Mouse (Mus musculus): ENCODE data around the gene Gja5. TPM values are rescaled to one million over a fixed set of nuclear protein-coding genes. Genes with fewer than 3 reads are reported as not detected.

Gene Gja5
- total RNA-seq, 1 experiment = 0.13 TPM

- H3K9me3 ChIP-seq (ENCODE audit: control insufficient read depth, insufficient read depth, low read depth, low read length) = no peaks in the 10 kb centered on the region
- H3K27ac ChIP-seq (ENCODE audit: insufficient read depth, low read depth, low read length, poor library complexity, severe bottlenecking) = no peak overlapping the region
- in situ Hi-C loops (cut with MboI; ENCODE audit: low sequenced_read_pairs in 2 of 2, unreplicated experiment in 2 of 2) = no loop called here
- H3K4me1 ChIP-seq (ENCODE audit: control insufficient read depth in 2 of 2, insufficient read depth in 2 of 2, low read length in 2 of 2, poor library complexity in 1 of 2) = peaks cover 0 to 3% of the 10 kb centered on the region in 2 experiments; a peak in 1 of 4 replicates
- H3K9ac ChIP-seq (ENCODE audit: insufficient read depth, low read depth, low read length, poor library complexity, severe bottlenecking) = no peak overlapping the region
- peak; percentile 59 for DNase-seq (ENCODE audit: low read depth, low spot score)
- TF ChIP-seq MAFK (IDR thresholded peaks at IDR 0.05; ENCODE audit: insufficient read depth, low read depth, low read length) (no peak), ZC3H11A (IDR thresholded peaks at IDR 0.05; ENCODE audit: borderline replicate concordance, low read depth, low read length) (no peak), ZNF384 (IDR thresholded peaks at IDR 0.05; ENCODE audit: low read depth, low read length) (no peak), HCFC1 (IDR thresholded peaks at IDR 0.05; ENCODE audit: borderline replicate concordance, insufficient read depth, low read length) (no peak), CHD2 (IDR thresholded peaks at IDR 0.05; ENCODE audit: low read depth, low read length) (no peak)
- no peaks in the 10 kb centered on the region for H3K36me3 ChIP-seq (ENCODE audit: control insufficient read depth, insufficient read depth, low read length, poor library complexity, severe bottlenecking)
- 0 out of 4 replicates have a peak overlapping the region, but pooled peaks of 1 of the 2 experiments have one; percentile 8 for H3K4me3 ChIP-seq (ENCODE audit: insufficient read depth in 1 of 2, low read depth in 1 of 2, low read length in 2 of 2, poor library complexity in 1 of 2, severe bottlenecking in 1 of 2)
Observed at GRCm38 (mm10) chr3:97118313-97118712, 213.8 kb downstream of the Gja5 start.

GRCm38 (mm10) chr3:97124193-97124592 is 219.7 kb downstream of the Gja5 start:
- TF ChIP-seq CHD2 (IDR thresholded peaks at IDR 0.05; ENCODE audit: low read depth, low read length) = no peak
- no peak for TF ChIP-seq ZC3H11A (IDR thresholded peaks at IDR 0.05; ENCODE audit: borderline replicate concordance, low read depth, low read length)
- no peak for TF ChIP-seq ZNF384 (IDR thresholded peaks at IDR 0.05; ENCODE audit: low read depth, low read length)
- TF ChIP-seq MAFK (IDR thresholded peaks at IDR 0.05; ENCODE audit: insufficient read depth, low read depth, low read length) = no peak
- Histone ChIP-seq H3K4me3 (ENCODE audit: insufficient read depth in 1 of 2, low read depth in 1 of 2, low read length in 2 of 2, poor library complexity in 1 of 2, severe bottlenecking in 1 of 2) (no peak overlapping the region), H3K36me3 (ENCODE audit: control insufficient read depth, insufficient read depth, low read length, poor library complexity, severe bottlenecking) (no peaks in the 10 kb centered on the region), H3K9me3 (ENCODE audit: control insufficient read depth, insufficient read depth, low read depth, low read length) (no peaks in the 10 kb centered on the region), H3K27ac (ENCODE audit: insufficient read depth, low read depth, low read length, poor library complexity, severe bottlenecking) (no peak overlapping the region; the same call in 1 of the 2 replicates), H3K9ac (ENCODE audit: insufficient read depth, low read depth, low read length, poor library complexity, severe bottlenecking) (no peak overlapping the region), H3K4me1 (ENCODE audit: control insufficient read depth in 2 of 2, insufficient read depth in 2 of 2, low read length in 2 of 2, poor library complexity in 1 of 2) (peaks cover 4 to 5% of the 10 kb centered on the region in 2 experiments)
- in situ Hi-C loops (cut with MboI; ENCODE audit: low sequenced_read_pairs in 2 of 2, unreplicated experiment in 2 of 2) = no loop called here
- peak; percentile 45 for DNase-seq (ENCODE audit: low read depth, low spot score)

Other genes starting within 250 kb of the Gja5 start
- 3.7 and 5.7 TPM in 2 replicates for gene Ankrd35, start 234.6 kb upstream of the Gja5 start, total RNA-seq (2012; rRNA removed)
- gene Pias3, start 208.3 kb upstream of the Gja5 start, total RNA-seq (2012; rRNA removed) = 14.6 and 27.9 TPM in 2 replicates
- gene Nudt17, start 196.1 kb upstream of the Gja5 start, total RNA-seq (2012; rRNA removed) = 7.4 and 13.5 TPM in 2 replicates
- gene Polr3c, start 177.1 kb upstream of the Gja5 start, total RNA-seq (2012; rRNA removed) = 21.0 and 22.2 TPM in 2 replicates
- 16.9 and 22.1 TPM in 2 replicates for gene Rnf115, start 177.0 kb upstream of the Gja5 start, total RNA-seq (2012; rRNA removed)
- gene Pdzk1, start 75.4 kb upstream of the Gja5 start, total RNA-seq (2012; rRNA removed) = 1.6 and 3.0 TPM in 2 replicates
- gene Cd160, start 75.3 kb upstream of the Gja5 start, total RNA-seq (2012; rRNA removed) = 0.21 and 0.36 TPM in 2 replicates
- gene Gpr89, start 653 bp downstream of the Gja5 start, total RNA-seq (2012; rRNA removed) = 40.5 and 42.3 TPM in 2 replicates
- 0.04 and 0.05 TPM in 2 replicates for gene Gja8, start 21.3 kb downstream of the Gja5 start, total RNA-seq (2012; rRNA removed)